Mouse (Mus musculus): ENCODE results near the gene Grasp. TPM values are rescaled to one million over a fixed set of nuclear protein-coding genes. Genes with fewer than 3 reads are reported as not detected.

Grasp gene
- polyA plus RNA-seq (2015; fragmentation: Nextera tagmentation; extraction: Ambion mirVana): 1.9 and 2.4 TPM in 2 replicates

DNA sequence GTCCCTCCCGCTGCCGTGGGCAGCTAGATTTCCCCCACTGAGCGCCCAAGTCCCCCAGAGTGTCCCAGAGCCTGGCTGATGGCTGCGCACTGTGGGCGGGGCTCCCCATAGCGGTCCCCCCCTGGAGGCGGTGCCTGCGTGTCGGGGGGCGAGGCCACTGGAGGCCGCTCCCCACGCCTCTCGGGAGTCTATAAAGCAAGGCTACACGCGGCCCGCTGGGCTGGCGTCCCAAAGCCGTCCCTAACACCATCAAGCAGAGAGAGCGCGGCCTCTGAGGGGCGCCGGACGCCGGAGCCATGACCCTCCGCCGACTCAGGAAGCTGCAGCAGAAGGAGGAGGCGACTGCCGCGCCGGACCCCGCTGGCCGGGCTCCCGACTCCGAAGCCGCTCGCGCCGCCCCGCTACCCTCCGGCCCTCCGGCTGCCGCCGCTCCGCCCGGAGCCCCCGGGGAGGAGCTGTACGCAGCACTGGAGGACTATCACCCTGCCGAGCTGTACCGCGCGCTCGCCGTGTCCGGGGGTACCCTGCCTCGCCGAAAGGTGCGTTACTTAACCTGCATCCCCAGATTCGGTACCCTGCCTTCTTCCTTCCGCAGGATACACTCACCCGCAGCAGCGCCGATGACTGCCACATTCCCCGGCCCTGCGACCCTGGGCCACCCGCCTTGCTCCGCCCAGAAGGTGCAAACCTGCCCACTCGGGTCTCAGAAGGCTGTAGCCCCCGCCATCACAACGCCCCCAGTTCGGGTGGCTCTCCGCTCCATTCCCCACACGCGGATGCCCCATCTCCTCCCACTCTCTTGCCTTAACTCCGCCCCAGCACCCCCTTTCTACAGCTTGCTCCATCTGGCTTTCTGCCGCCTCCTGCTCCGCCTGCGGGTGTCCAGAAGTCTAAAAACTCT, at the start of gene Grasp:
TSS of gene Grasp (plus strand) at position 183 of the 901 bp plus-strand sequence.
- H3K27me3 ChIP-seq: peaks cover 8% of the 10 kb centered on the region; the same call in 1 of the 2 replicates
- H3K4me2 ChIP-seq: peak within 1 kb of the TSS; percentile 99
- peak within 1 kb of the TSS; percentile 87 for H3K4me3 ChIP-seq
- H3K9me3 ChIP-seq: no peaks in the 10 kb centered on the region
- peak; percentile 86 for ATAC-seq (ENCODE audit: low FRiP score, low read depth)
- H3K4me1 ChIP-seq (replicated peaks): peaks cover 42% of the 10 kb centered on the region
- no peaks in the 10 kb centered on the region for H3K36me3 ChIP-seq
- peak within 1 kb of the TSS; percentile 58 for H3K27ac ChIP-seq (replicated peaks)
- H3K9ac ChIP-seq: peak within 1 kb of the TSS; percentile 74
- WGBS: under 1% methylated on average over 75 of the region's 77 CpGs

GRCm38 (mm10) chr15:101174294-101175130, 49.5 kb upstream of the Grasp start:
- ATAC-seq (ENCODE audit: low FRiP score, low read depth): peak; percentile 70
- Histone ChIP-seq H3K4me2 (peak overlapping the region; percentile 87), H3K27ac (replicated peaks) (peak overlapping the region; percentile 92), H3K4me1 (replicated peaks) (peaks cover 53% of the 10 kb centered on the region), H3K9me3 (no peaks in the 10 kb centered on the region), H3K9ac (peak overlapping the region; percentile 82), H3K36me3 (no peaks in the 10 kb centered on the region), H3K27me3 (no peaks in the 10 kb centered on the region), H3K4me3 (peak overlapping the region; percentile 66)
- WGBS: under 1% methylated on average over 27 of the region's 46 CpGs

DNA sequence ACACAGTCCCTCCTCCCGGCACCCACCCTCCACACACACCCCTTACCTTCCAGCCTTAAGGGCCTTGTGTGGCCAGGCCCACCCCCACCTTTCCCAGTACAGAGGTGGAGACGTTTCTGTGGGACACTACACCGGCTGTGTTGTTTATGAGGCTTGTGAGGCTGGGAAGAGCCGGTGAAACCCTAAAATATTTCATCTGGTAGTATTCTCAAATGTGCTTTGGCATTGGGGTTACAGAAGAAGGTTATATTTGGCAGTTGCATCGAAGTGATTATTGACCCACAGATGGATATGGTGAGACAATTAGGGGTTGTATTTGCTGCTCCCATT, 48.9 kb upstream of the Grasp start:
- WGBS: 4% methylated on average over 5 of the region's 5 CpGs
- Histone ChIP-seq H3K4me3 (peak overlapping the region; percentile 66), H3K4me1 (replicated peaks) (peaks cover 57% of the 10 kb centered on the region), H3K4me2 (peak overlapping the region; percentile 87), H3K36me3 (no peaks in the 10 kb centered on the region), H3K9me3 (no peaks in the 10 kb centered on the region), H3K27me3 (no peaks in the 10 kb centered on the region), H3K27ac (replicated peaks) (peak overlapping the region; percentile 92), H3K9ac (peak overlapping the region; percentile 82)
- ATAC-seq (ENCODE audit: low FRiP score, low read depth): no peak

DNA sequence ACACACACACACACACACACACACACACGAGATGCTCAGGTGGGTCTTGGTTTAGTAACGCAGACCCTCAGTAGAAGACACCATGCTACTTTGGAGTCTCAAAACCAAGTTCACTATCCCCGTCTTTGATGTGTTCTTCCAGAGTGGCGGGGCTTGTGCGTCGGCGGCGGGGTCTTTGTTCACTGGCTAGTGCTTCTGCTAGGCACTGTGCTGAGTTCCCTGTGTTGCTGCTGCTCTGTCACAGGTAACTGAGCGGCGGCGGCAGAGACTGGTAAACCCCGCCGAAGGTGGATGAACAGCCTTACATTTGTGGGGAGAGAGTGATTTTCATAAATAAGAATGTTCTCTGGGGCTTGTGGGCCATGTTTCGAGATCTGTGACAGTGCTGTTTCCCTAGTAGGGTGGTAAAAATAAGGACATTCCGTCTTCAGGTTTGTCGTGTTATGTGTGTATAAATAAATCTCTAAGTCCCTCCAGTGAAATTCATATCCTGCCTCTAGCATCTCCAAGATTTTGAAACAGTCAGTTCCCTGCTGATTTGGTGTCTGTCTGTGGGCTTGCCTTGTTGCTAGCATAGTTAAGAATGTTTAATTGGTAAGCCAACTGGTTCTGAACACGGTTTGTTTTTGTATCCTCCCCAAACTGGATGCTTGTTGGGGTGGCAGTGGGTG, 48.2 kb upstream of the Grasp start:
- Histone ChIP-seq H3K27me3 (no peaks in the 10 kb centered on the region), H3K4me2 (peak overlapping the region; percentile 87), H3K27ac (replicated peaks) (peak overlapping the region; percentile 92), H3K36me3 (no peaks in the 10 kb centered on the region), H3K4me1 (replicated peaks) (peaks cover 63% of the 10 kb centered on the region), H3K9ac (peak overlapping the region; percentile 82), H3K4me3 (peak overlapping the region; percentile 66), H3K9me3 (no peaks in the 10 kb centered on the region)
- no peak for ATAC-seq (ENCODE audit: low FRiP score, low read depth)
- 15% methylated on average over 17 of the region's 17 CpGs for WGBS

DNA sequence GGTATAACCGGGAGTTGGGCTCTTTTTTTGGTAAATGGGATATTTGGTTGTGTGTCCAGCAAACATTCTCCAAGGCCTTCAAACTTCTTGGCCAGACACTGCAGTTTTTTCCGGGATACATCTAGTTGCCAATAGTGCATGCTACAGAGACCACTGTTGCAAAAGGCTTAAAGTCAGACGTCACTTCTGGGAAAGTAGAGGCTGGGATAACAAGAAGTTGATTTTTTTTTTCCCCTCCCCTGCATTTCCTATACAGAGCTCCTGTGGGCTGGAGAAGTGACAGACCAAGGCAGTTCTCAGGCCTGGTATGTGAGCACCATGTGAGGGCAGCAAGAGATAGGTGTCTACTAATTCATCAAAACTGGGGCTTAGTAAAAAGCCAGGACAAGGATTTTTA, 47.7 kb upstream of the Grasp start:
- no peak overlapping the region for H3K27ac ChIP-seq (replicated peaks)
- peak overlapping the region; percentile 66 for H3K4me3 ChIP-seq
- H3K9ac ChIP-seq: no peak overlapping the region
- 44% methylated on average over 3 of the region's 3 CpGs for WGBS
- no peaks in the 10 kb centered on the region for H3K36me3 ChIP-seq
- no peaks in the 10 kb centered on the region for H3K27me3 ChIP-seq
- peaks cover 68% of the 10 kb centered on the region for H3K4me1 ChIP-seq (replicated peaks)
- ATAC-seq (ENCODE audit: low FRiP score, low read depth): no peak
- peak overlapping the region; percentile 87 for H3K4me2 ChIP-seq
- H3K9me3 ChIP-seq: no peaks in the 10 kb centered on the region

DNA sequence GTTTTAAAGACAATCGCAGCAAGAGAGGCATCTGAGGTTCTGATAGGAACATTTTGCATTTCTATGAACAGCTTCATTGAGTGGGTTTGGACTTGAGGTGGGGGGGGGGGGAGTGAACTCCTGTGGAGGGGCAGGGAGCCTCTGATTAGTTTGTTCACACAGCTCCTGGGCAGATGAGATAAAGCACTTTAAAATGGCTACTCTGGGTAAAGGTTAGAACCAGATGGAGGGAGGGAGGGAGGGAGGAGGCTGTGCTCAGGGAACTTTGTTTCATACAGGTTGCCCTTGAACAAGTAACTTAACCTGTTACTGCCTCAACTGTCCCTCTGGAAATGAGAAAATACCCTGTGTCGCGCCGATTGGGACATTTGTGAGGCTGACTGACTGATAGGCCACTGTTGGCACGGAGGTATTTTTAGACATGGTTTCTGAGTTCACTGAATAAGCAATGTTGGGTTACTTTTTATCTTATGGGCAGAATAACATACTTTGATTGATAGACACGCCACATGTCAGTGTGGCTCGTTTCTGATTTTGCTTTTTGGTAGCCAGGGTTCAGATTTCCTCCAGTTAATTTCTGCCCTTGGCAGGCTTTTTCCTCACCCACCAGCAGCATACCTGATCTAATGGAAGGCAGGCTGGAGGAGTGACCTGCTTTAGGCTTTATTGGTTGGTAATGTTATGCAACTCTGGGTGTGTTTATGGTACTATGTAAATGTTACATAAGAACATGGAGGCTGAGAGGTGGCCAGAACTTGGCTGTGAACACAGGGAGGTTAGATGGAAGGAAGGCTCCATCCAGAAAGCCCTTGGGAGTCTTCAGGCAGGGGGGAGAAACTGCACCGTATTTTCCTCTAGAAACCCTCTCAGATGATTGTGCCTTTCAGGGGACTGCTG, 46.9 kb upstream of the Grasp start:
- Histone ChIP-seq H3K9me3 (no peaks in the 10 kb centered on the region), H3K27ac (replicated peaks) (no peak overlapping the region), H3K9ac (no peak overlapping the region), H3K4me2 (peak overlapping the region; percentile 87), H3K4me1 (replicated peaks) (peaks cover 73% of the 10 kb centered on the region), H3K27me3 (no peaks in the 10 kb centered on the region), H3K36me3 (no peaks in the 10 kb centered on the region), H3K4me3 (0 out of 2 replicates have a peak overlapping the region, but pooled peaks have one; percentile 66)
- WGBS: 66% methylated on average over 8 of the region's 8 CpGs
- ATAC-seq (ENCODE audit: low FRiP score, low read depth): no peak

- no peaks in the 10 kb centered on the region for H3K36me3 ChIP-seq
- H3K4me3 ChIP-seq: no peak overlapping the region
- H3K9ac ChIP-seq: no peak overlapping the region
- no peaks in the 10 kb centered on the region for H3K27me3 ChIP-seq
- H3K4me1 ChIP-seq (replicated peaks): peaks cover 68% of the 10 kb centered on the region
- ATAC-seq (ENCODE audit: low FRiP score, low read depth): no peak
- no peak overlapping the region for H3K27ac ChIP-seq (replicated peaks)
- no peak overlapping the region for H3K4me2 ChIP-seq
- WGBS: 77% methylated on average over 15 of the region's 15 CpGs
- H3K9me3 ChIP-seq: no peaks in the 10 kb centered on the region
Observed at GRCm38 (mm10) chr15:101180363-101181105, 43.5 kb upstream of the Grasp start.

DNA sequence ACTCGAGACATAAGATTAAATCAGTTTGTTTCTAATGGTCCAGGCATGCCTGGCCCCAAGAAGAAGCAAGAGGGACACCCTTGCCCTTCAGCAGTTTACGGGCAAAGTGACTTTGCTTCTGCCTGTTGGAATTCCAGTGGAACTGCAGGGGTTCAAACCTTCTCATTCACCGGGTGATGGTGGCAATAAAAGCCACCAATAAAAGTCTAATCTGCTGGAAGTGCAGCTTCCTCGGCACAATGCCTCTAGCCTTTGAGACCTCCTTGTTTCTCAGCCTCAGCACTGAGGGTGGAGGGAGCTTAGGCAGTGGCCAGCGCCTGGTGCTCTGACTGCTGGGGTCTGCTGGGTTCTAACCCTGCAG, 42.9 kb upstream of the Grasp start:
- Histone ChIP-seq H3K27me3 (no peaks in the 10 kb centered on the region), H3K9ac (no peak overlapping the region), H3K9me3 (no peaks in the 10 kb centered on the region), H3K4me2 (no peak overlapping the region), H3K4me1 (replicated peaks) (peaks cover 63% of the 10 kb centered on the region), H3K4me3 (no peak overlapping the region), H3K36me3 (no peaks in the 10 kb centered on the region), H3K27ac (replicated peaks) (no peak overlapping the region)
- no peak for ATAC-seq (ENCODE audit: low FRiP score, low read depth)
- WGBS: 24% methylated on average over 5 of the region's 5 CpGs

DNA sequence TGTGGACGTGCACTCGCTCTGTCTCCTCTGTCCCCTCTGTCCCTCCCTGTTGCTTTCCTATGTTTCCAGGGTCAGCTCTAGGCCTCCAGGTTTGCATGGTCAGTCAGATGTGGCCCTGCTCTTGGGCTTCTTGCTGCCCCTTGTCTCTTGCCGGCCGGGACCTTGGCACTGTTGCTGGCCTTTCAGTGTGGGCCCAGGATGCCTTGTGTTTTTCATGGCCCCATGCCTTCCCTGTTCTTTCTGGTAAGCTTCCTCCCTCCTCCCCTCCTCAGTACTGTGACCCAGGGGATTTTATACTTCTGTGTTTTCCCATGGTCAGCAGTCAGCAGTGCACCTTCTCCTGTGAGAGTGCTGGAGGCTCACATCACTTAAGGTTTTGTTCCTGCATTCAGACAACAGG, 42.5 kb upstream of the Grasp start:
- Histone ChIP-seq H3K9me3 (no peaks in the 10 kb centered on the region), H3K9ac (no peak overlapping the region), H3K4me3 (no peak overlapping the region), H3K27me3 (no peaks in the 10 kb centered on the region), H3K4me2 (no peak overlapping the region), H3K4me1 (replicated peaks) (peaks cover 59% of the 10 kb centered on the region), H3K36me3 (peaks cover 2% of the 10 kb centered on the region; the same call in 1 of the 2 replicates), H3K27ac (replicated peaks) (no peak overlapping the region)
- no peak for ATAC-seq (ENCODE audit: low FRiP score, low read depth)
- 20% methylated on average over 4 of the region's 4 CpGs for WGBS

GRCm38 (mm10) chr15:101182676-101183075, 41.3 kb upstream of the Grasp start:
- peaks cover 2% of the 10 kb centered on the region; the same call in 1 of the 2 replicates for H3K36me3 ChIP-seq
- H3K4me1 ChIP-seq (replicated peaks): peaks cover 48% of the 10 kb centered on the region
- no peak overlapping the region for H3K4me2 ChIP-seq
- 36% methylated on average over 5 of the region's 5 CpGs for whole genome bisulfite sequencing
- H3K27me3 ChIP-seq: no peaks in the 10 kb centered on the region
- no peak for ATAC-seq (ENCODE audit: low FRiP score, low read depth)
- H3K9me3 ChIP-seq: no peaks in the 10 kb centered on the region
- no peak overlapping the region for H3K9ac ChIP-seq
- H3K4me3 ChIP-seq: no peak overlapping the region
- no peak overlapping the region for H3K27ac ChIP-seq (replicated peaks)
